Mouse (Mus musculus) neural tube, embryonic 13.5 days (tissue): ENCODE results near the gene Fkrp. TPM values are rescaled to one million over a fixed set of nuclear protein-coding genes. Genes with fewer than 3 reads are reported as not detected.

ENCODE experiments used
- ATAC-seq: fragments of 200-750 bp; cut with Nextera tagmentation; 2 replicates; pipeline ENCODE4 v1.8.0; 2017; ENCODE audit warnings: low read depth, mild to moderate bottlenecking, moderate TSS enrichment, moderate library complexity
- H3K27ac ChIP-seq: fragments of 300-500 bp; sonication (generic); replicated peaks from 2 replicates; pipeline ENCODE4 v1.5.1; 2015; ENCODE audit warnings: moderate library complexity, mild to moderate bottlenecking, inconsistent platforms
- H3K27me3 ChIP-seq: fragments of 300-500 bp; sonication (generic); 2 replicates; pipeline ENCODE4 v1.6.1; 2015; ENCODE audit warnings: mild to moderate bottlenecking, inconsistent platforms
- H3K36me3 ChIP-seq: fragments of 300-500 bp; sonication (generic); 2 replicates; pipeline ENCODE4 v1.6.1; 2015; ENCODE audit warnings: mild to moderate bottlenecking, inconsistent platforms
- H3K4me1 ChIP-seq: fragments of 300-500 bp; sonication (generic); replicated peaks from 2 replicates; pipeline ENCODE4 v1.6.1; 2015; ENCODE audit warnings: inconsistent platforms
- H3K4me2 ChIP-seq: fragments of 300-500 bp; sonication (generic); 2 replicates; pipeline ENCODE4 v1.6.1; 2015; ENCODE audit warnings: inconsistent platforms, mild to moderate bottlenecking, moderate library complexity
- H3K4me3 ChIP-seq: fragments of 300-500 bp; sonication (generic); 2 replicates; pipeline ENCODE4 v1.5.1; 2015; ENCODE audit warnings: mild to moderate bottlenecking, inconsistent platforms
- H3K9ac ChIP-seq: fragments of 300-500 bp; sonication (generic); 2 replicates; pipeline ENCODE4 v1.6.1; 2015; ENCODE audit warnings: moderate library complexity, mild to moderate bottlenecking, inconsistent platforms
- H3K9me3 ChIP-seq: fragments of 300-500 bp; sonication (generic); 2 replicates; pipeline ENCODE4 v1.6.1; 2016; ENCODE audit warnings: inconsistent platforms
- WGBS: fragments of 180-500 bp; shearing (Covaris S2); methylation state at CpG from one replicate; pipeline ENCODE4 v1.1.7; 2015; 5-methylcytosine and 5-hydroxymethylcytosine counted together
- polyA plus RNA-seq: library from polyadenylated mRNA; unstranded; fragments of >200 nt; fragmentation: Nextera tagmentation; extraction: Ambion mirVana; gene quantifications from 2 replicates; pipeline ENCODE4 v1.2.1, GENCODE M21; 2015

Fkrp gene
- polyA plus RNA-seq, 1 experiment from 2014 or later = 45.9 TPM

DNA sequence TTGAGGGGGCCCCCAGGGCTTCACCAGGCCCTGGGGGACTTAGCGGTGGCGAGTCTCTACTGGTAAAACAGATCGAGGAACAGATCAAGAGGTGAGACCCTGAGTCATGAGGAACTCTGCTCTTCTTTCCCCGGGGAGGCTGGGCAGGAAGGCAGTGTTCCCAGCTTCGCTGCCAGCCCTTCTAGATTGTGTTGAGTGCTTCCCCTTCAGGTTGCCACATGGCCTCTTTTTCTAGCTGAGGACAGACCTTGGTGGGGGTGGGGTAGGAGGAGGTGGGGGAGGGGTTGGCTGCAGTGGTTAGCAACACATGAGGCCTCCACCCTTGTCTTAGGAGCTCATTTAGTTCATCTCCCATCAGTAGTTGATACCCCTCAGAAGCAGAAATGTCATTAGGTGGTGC is 10.0 kb upstream of the Fkrp start:
- H3K27me3 ChIP-seq = no peaks in the 10 kb centered on the region
- no peak overlapping the region for H3K9ac ChIP-seq
- H3K36me3 ChIP-seq = peaks cover 93% of the 10 kb centered on the region
- no peak for ATAC-seq
- no peak overlapping the region for H3K4me2 ChIP-seq
- H3K9me3 ChIP-seq = no peaks in the 10 kb centered on the region
- WGBS = 87% methylated on average over 5 of the region's 5 CpGs
- H3K4me3 ChIP-seq = no peak overlapping the region
- no peak overlapping the region for H3K27ac ChIP-seq
- peaks cover 27% of the 10 kb centered on the region for H3K4me1 ChIP-seq

DNA sequence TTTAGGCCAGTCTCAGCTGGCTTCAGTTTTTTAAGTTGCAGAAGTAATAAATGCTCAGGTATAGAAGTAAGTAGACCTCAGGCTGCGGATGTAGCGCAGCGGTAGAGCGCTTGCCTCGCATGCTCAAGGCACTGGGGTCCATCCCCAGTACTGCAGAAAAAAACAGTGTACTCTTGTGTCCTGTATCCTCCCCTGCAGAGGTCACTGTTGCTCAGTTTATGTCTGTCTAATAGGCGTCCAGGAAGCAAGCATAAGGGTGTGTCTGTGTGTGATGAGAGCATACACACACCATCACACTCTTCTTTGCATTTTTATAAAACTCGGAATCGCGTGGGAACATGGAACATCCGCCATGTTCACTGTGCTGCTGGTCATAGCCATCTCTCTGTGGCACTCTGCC is 9.3 kb upstream of the Fkrp start:
- H3K36me3 ChIP-seq = peaks cover 85% of the 10 kb centered on the region
- no peaks in the 10 kb centered on the region for H3K9me3 ChIP-seq
- H3K4me2 ChIP-seq = no peak overlapping the region
- H3K4me3 ChIP-seq = no peak overlapping the region
- no peak overlapping the region for H3K27ac ChIP-seq
- H3K9ac ChIP-seq = no peak overlapping the region
- H3K4me1 ChIP-seq = peaks cover 35% of the 10 kb centered on the region
- no peak for ATAC-seq
- H3K27me3 ChIP-seq = no peaks in the 10 kb centered on the region
- WGBS = 83% methylated on average over 10 of the region's 10 CpGs

DNA sequence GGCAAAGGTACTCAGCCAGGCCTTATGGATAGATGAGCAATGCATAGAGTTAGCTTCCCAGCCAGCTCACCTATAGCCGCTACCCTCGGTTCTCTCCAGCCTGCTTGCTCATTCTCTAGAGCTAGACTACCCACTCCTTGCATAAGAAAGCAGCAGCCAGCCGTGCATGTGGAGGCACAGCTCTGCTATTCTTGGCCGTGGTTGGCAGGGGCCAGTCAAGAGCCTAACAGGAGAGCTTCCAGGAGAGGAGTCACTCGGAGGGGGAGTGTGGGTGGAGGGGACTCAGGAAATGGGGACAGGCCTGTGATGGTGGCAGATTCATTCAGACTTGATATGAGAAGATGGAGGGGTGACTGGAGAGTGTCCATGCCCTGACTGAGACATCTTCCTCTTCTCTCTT is 7.2 kb upstream of the Fkrp start:
- H3K27ac ChIP-seq = no peak overlapping the region
- WGBS = 79% methylated on average over 5 of the region's 5 CpGs
- no peak overlapping the region for H3K4me2 ChIP-seq
- peaks cover 64% of the 10 kb centered on the region for H3K36me3 ChIP-seq
- no peaks in the 10 kb centered on the region for H3K27me3 ChIP-seq
- H3K4me1 ChIP-seq = peaks cover 56% of the 10 kb centered on the region
- no peaks in the 10 kb centered on the region for H3K9me3 ChIP-seq
- H3K4me3 ChIP-seq = no peak overlapping the region
- no peak for ATAC-seq
- H3K9ac ChIP-seq = 0 out of 2 replicates have a peak overlapping the region, but pooled peaks have one; percentile 2

DNA sequence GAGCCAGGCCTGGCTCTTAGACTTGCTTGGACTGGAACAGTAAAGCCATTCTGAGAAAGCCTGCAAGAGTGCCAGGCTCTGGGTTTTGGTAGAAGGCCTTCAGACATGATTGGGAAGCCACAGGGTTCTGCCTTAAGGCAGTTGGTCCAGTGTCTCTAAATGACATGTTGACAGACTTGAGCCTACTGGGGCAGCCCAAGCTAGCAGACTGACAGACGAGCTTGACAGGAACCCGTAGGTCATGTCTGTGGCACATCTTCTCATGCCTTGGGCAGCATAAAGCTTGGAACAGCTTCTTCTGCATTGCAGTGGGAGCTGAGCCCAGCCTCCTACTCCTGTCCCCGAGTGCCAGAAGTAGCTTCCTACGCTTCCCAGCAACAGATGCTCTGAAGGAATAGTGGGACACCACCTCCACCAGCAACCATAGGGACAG is 5.2 kb upstream of the Fkrp start:
- WGBS = 77% methylated on average over 4 of the region's 4 CpGs
- Histone ChIP-seq H3K36me3 (peaks cover 44% of the 10 kb centered on the region), H3K4me2 (no peak overlapping the region), H3K9me3 (no peaks in the 10 kb centered on the region), H3K27me3 (no peaks in the 10 kb centered on the region), H3K9ac (no peak overlapping the region), H3K27ac (peak overlapping the region; percentile 28; the same call in 1 of the 2 replicates), H3K4me3 (no peak overlapping the region), H3K4me1 (peaks cover 74% of the 10 kb centered on the region)
- no peak for ATAC-seq

DNA sequence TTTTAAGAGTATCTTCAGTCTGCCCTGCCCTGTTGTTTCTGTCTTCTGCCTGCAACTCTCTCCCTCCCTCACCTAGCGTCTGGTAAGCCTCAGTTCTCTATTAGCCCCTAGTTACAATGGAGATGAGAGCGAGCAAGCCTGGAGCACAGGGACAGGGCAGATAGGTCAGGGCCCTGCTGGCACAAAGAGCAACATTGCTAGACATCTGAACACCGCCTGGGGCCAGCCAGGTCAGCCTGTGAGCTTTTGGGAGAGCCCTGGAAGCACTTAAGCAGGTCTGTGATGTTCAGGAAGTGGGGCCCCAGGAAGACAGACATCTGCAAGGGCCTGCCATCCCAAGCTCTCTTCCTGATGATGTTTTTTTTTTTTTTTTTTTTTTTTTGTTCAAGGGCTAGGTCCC is 4.6 kb upstream of the Fkrp start:
- 0 out of 2 replicates have a peak overlapping the region, but pooled peaks have one; percentile 9 for H3K27ac ChIP-seq

DNA sequence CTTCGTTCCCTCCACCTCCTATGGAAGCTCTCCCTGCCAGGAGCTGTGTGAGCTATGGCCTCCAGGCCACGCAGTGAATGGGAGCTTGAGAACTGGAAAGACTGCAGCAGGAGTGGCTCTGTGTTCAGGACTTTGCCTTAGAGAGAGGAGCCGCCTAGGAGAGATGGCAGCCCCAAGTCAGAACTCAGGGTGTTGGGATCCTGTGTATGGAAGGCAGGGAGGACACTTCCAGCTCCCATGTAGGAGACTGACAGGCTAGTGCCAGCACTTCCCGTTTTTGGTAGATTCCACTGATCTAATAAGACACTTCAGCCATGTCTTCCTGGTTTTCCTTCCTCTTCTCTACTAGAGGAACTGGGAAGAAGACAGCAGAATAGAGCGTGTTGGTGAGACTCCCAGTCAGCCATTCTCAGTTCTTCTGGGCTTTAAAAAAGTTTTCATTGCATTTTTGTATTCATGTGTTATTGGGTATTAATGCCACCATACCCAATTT is 3.8 kb upstream of the Fkrp start:
- no peak overlapping the region for H3K4me3 ChIP-seq
- H3K36me3 ChIP-seq = peaks cover 30% of the 10 kb centered on the region
- H3K4me1 ChIP-seq = peaks cover 74% of the 10 kb centered on the region
- WGBS = 78% methylated on average over 5 of the region's 5 CpGs
- H3K9me3 ChIP-seq = no peaks in the 10 kb centered on the region
- peak overlapping the region; percentile 18; the same call in 1 of the 2 replicates for H3K4me2 ChIP-seq
- 0 out of 2 replicates have a peak overlapping the region, but pooled peaks have one; percentile 38 for H3K9ac ChIP-seq
- no peak for ATAC-seq
- peak overlapping the region; percentile 19; the same call in 1 of the 2 replicates for H3K27ac ChIP-seq
- no peaks in the 10 kb centered on the region for H3K27me3 ChIP-seq

More for the DNA sequence above, 4.6 kb upstream of the Fkrp start:
- H3K36me3 ChIP-seq = peaks cover 38% of the 10 kb centered on the region
- H3K9me3 ChIP-seq = no peaks in the 10 kb centered on the region
- peak overlapping the region; percentile 52; the same call in 1 of the 2 replicates for H3K9ac ChIP-seq
- no peak overlapping the region for H3K4me3 ChIP-seq
- H3K4me1 ChIP-seq = peaks cover 70% of the 10 kb centered on the region
- H3K27me3 ChIP-seq = no peaks in the 10 kb centered on the region
- no peak overlapping the region for H3K4me2 ChIP-seq
- ATAC-seq = no peak
- WGBS = 43% methylated on average over 3 of the region's 3 CpGs

DNA sequence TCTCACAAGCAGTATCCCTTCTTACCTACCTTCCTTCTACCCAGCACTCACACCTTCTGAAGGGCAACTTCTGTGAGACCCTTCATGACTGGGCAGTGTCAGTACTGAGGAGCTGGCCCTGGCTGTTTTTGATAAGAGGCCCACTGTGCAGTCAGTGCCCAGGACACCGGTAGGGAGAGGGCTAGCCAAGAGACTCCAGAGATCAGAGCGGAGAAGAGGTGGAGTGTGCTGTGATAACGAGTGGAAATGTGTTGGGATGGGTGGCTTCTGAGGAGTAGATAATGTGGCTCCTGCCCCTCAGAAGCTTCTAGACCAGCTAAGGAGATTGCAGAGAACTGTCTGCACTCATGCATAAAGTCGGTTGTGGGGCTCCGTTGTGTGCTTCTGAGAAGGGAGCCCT is 3.3 kb upstream of the Fkrp start:
- Histone ChIP-seq H3K4me2 (peak overlapping the region; percentile 18), H3K27me3 (no peaks in the 10 kb centered on the region), H3K9me3 (no peaks in the 10 kb centered on the region), H3K9ac (0 out of 2 replicates have a peak overlapping the region, but pooled peaks have one; percentile 26), H3K27ac (0 out of 2 replicates have a peak overlapping the region, but pooled peaks have one; percentile 19), H3K4me3 (no peak overlapping the region), H3K36me3 (peaks cover 25% of the 10 kb centered on the region), H3K4me1 (peaks cover 79% of the 10 kb centered on the region)
- no peak for ATAC-seq
- 79% methylated on average over 5 of the region's 5 CpGs for WGBS

DNA sequence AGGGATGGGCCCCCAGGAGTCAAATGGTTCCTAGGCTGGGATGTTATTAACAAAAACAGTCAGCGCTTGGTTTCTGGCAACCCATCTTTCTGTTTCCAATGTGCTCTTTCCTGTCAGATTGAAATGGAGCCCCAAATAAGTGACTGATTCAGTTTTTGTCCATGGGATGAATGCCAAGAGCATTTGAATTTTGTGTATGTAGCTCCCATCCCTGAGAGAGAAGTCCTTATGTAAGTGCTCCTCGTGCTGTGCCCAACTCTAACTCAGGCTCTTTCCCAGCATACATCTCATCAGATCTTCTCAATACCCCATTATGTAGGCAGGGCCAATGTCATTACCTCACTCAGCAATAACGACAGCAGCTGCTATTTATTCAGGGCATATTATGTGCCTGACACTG is 1.2 kb upstream of the Fkrp start:
- Histone ChIP-seq H3K9ac (peak overlapping the region; percentile 99), H3K27me3 (peaks cover 7% of the 10 kb centered on the region), H3K36me3 (peaks cover 9% of the 10 kb centered on the region; the same call in 1 of the 2 replicates), H3K4me1 (peaks cover 90% of the 10 kb centered on the region), H3K4me3 (peak overlapping the region; percentile 97), H3K4me2 (peak overlapping the region; percentile 94), H3K9me3 (no peaks in the 10 kb centered on the region), H3K27ac (peak overlapping the region; percentile 100)
- WGBS = 39% methylated on average over 3 of the region's 3 CpGs
- no peak for ATAC-seq

DNA sequence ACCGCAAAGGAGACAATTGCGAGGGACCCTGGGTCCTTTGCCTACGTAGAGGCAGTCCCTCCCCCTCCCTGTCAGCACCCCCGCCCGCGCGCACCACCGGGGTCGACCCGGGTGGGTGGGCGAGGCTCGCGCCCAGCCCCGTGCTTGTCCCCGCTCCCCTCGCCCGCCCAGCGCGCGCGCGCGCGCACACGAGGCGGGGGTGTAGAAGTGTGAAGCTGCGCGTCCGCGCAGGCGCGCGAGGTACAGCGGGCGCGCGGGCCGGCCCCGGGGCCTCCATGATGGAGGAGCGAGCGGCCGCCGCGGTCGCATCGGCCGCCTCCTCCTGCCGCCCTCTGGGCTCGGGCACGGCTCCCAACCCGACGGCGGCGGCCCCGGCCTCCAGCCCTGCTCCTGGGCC is 456 bp downstream of the Fkrp start:
- Histone ChIP-seq H3K4me2 (peak overlapping the region; percentile 94), H3K27me3 (peaks cover 22% of the 10 kb centered on the region), H3K9ac (peak overlapping the region; percentile 99), H3K27ac (peak overlapping the region; percentile 100), H3K36me3 (0 out of 2 replicates have a peak, but pooled peaks cover 4% of the 10 kb centered on the region), H3K4me1 (peaks cover 90% of the 10 kb centered on the region), H3K9me3 (no peaks in the 10 kb centered on the region), H3K4me3 (peak overlapping the region; percentile 97)
- ATAC-seq = peak; percentile 69
- under 1% methylated on average over 38 of the region's 55 CpGs for WGBS

DNA sequence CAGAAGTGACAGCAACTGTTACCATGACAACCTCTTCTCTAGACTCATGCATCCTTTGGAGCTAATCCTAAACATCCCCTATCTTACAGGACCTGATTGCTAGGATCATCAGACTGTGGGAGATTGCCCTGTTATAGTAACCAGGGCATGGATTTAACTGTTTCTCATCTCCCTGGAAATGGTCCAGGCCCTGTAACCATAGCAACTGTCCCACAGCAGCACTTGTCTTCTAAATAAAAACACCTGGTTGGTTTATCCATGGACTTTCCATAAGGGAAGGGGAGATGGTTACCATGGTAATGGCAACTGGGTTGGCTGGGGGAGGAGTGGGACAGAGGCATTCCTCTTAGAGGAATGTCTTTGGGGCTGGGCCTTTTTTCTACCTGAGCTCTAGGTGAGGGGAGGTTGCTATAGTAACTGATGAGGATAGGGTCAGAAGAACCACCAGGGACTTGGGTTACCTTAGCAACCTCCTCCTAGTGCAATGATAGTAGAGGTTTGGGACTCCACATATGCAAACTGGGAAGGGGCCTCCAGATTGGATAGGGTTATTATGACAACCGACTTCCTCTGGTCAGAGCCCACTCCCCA is 1.1 kb downstream of the Fkrp start, which contains the start of gene Strn4:
Gene Strn4, plus strand, starts transcription at position 539 of the 591 bp plus-strand sequence.
- H3K4me1 ChIP-seq = peaks cover 90% of the 10 kb centered on the region
- peaks cover 25% of the 10 kb centered on the region for H3K27me3 ChIP-seq
- peak within 1 kb of the TSS; percentile 99 for H3K9ac ChIP-seq
- WGBS = 0% methylated on average over 1 of the region's 1 CpGs
- ATAC-seq = peak; percentile 81
- H3K27ac ChIP-seq = peak within 1 kb of the TSS; percentile 100
- no peaks in the 10 kb centered on the region for H3K9me3 ChIP-seq
- H3K36me3 ChIP-seq = 0 out of 2 replicates have a peak, but pooled peaks cover 4% of the 10 kb centered on the region
- H3K4me2 ChIP-seq = peak within 1 kb of the TSS; percentile 94
- H3K4me3 ChIP-seq = peak within 1 kb of the TSS; percentile 97

DNA sequence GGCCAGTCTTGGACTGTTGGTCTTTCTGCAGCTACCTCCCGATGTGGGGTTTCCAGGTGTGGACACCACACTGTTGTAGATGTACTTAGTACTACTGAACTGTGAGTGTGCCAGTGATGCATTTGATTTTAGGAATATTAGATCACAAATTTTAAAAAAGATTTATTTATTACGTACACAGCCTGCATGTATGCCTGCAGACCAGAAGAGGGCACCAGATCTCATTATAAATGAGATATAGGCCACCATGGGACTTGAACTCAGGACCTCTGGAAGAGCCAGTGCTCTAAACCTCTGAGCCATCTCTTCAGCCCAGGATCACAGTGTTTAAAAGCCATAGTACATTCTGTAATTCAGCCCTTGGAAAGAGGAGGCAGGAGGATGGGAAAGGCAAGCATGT is 4.0 kb downstream of the Fkrp start:
- peak overlapping the region; percentile 13; the same call in 1 of the 2 replicates for H3K9ac ChIP-seq
- H3K27ac ChIP-seq = no peak overlapping the region
- peaks cover 26% of the 10 kb centered on the region for H3K36me3 ChIP-seq
- WGBS = 74% methylated on average over 2 of the region's 2 CpGs
- peak overlapping the region; percentile 70; the same call in 1 of the 2 replicates for H3K4me2 ChIP-seq
- no peaks in the 10 kb centered on the region for H3K9me3 ChIP-seq
- peaks cover 71% of the 10 kb centered on the region for H3K4me1 ChIP-seq
- H3K4me3 ChIP-seq = no peak overlapping the region
- peaks cover 28% of the 10 kb centered on the region for H3K27me3 ChIP-seq
- ATAC-seq = no peak

DNA sequence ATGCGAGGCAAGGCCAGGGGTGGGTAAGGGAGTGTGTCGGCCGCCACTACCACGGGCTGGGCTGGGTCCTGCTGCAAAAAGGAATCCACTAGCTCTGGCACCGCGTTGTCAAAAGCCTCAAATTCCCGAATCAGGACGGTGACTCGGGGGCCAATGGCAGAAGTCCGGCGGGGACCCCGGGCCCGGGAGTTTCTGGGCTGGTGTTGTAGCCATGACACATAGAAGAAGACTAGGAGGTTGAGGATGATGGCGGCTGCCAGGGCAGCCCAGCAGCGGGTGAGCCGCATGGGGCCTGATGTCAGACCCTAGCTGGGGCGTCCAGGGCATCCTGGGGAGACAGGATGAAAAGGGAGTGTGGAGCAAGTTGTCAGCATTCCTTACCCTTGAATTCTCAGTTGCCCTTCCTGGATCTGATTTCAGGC is 4.9 kb downstream of the Fkrp start:
- peaks cover 28% of the 10 kb centered on the region for H3K27me3 ChIP-seq
- no peaks in the 10 kb centered on the region for H3K9me3 ChIP-seq
- H3K27ac ChIP-seq = peak overlapping the region; percentile 87
- ATAC-seq = no peak
- H3K36me3 ChIP-seq = peaks cover 30% of the 10 kb centered on the region
- peak overlapping the region; percentile 77 for H3K9ac ChIP-seq
- WGBS = 13% methylated on average over 17 of the region's 17 CpGs
- H3K4me2 ChIP-seq = peak overlapping the region; percentile 70
- H3K4me3 ChIP-seq = peak overlapping the region; percentile 47
- peaks cover 66% of the 10 kb centered on the region for H3K4me1 ChIP-seq
